Mouse (Mus musculus) spleen, adult 2 months (tissue): ENCODE measurements around the gene Mrvi1.
"Not testable (repeated sequence)": the region's sequence is repeated elsewhere in the genome, so short reads cannot be mapped to it uniquely, and the experiment has no call there.

Experiments
- CTCF ChIP-seq: fragments of 200-500 bp; IDR thresholded peaks from 2 replicates; pipeline ENCODE4 v1.5.1; 2011; ENCODE audit warnings: mild to moderate bottlenecking, inconsistent platforms; ENCODE audit not compliant: insufficient read depth, insufficient read length, insufficient replicate concordance; ENCODE audit errors: extremely low read depth
- POLR2A ChIP-seq: fragments of 200-500 bp; IDR thresholded peaks from 2 replicates; pipeline ENCODE4 v1.6.1; 2011; ENCODE audit warnings: low read depth, low read length, inconsistent platforms

- not testable (repeated sequence) for TF ChIP-seq POLR2A, CTCF
Measured at GRCm38 (mm10) chr7:110895772-110896171, 86.5 kb downstream of the Mrvi1 start.
